Mouse (Mus musculus) small intestine, adult 2 months (tissue): ENCODE results near the gene Pglyrp4. TPM values are rescaled to one million over a fixed set of nuclear protein-coding genes. Genes with fewer than 3 reads are reported as not detected.

Experiments used
- H3K27ac ChIP-seq: fragments of 200-500 bp; 2 replicates; pipeline ENCODE4 v1.5.1; 2012; ENCODE audit warnings: low read depth, low read length, control low read depth, inconsistent platforms; ENCODE audit not compliant: insufficient read depth
- H3K27me3 ChIP-seq: fragments of 200-500 bp; 2 replicates; pipeline ENCODE4 v1.6.1; 2012; ENCODE audit warnings: mild to moderate bottlenecking, moderate library complexity, low read length, inconsistent platforms; ENCODE audit not compliant: control insufficient read depth, insufficient read depth
- H3K36me3 ChIP-seq: fragments of 200-500 bp; 2 replicates; pipeline ENCODE4 v1.6.1; 2012; ENCODE audit warnings: mild to moderate bottlenecking, low read length, control low read depth, inconsistent platforms; ENCODE audit not compliant: control insufficient read depth, insufficient read depth
- H3K4me1 ChIP-seq: fragments of 200-500 bp; 2 replicates; pipeline ENCODE4 v1.6.1; 2012; ENCODE audit warnings: low read length, inconsistent platforms, mixed read lengths; ENCODE audit not compliant: control insufficient read depth, insufficient read depth, insufficient read length
- H3K4me3 ChIP-seq: fragments of 200-500 bp; 2 replicates; pipeline ENCODE4 v1.5.1; 2012; ENCODE audit warnings: low read depth, mild to moderate bottlenecking, control low read depth, inconsistent platforms, low read length, moderate library complexity
- CTCF ChIP-seq: fragments of 200-500 bp; IDR thresholded peaks from 2 replicates; pipeline ENCODE4 v1.5.1; 2012; ENCODE audit warnings: low read depth, mild to moderate bottlenecking, control low read depth, inconsistent platforms, low read length, moderate library complexity, mixed read lengths; ENCODE audit not compliant: insufficient replicate concordance, insufficient read length; ENCODE audit errors: extremely low read depth
- POLR2A ChIP-seq: fragments of 200-500 bp; IDR thresholded peaks from 2 replicates; pipeline ENCODE4 v1.6.1; 2012; ENCODE audit warnings: low read depth, mild to moderate bottlenecking, control low read depth, inconsistent platforms, low read length, moderate library complexity
- WGBS: fragments of 180-500 bp; shearing (Covaris S2); methylation state at CpG from one replicate; pipeline ENCODE4 v1.1.7; 2018; 5-methylcytosine and 5-hydroxymethylcytosine counted together
- polyA plus RNA-seq: library from polyadenylated mRNA; depleted of rRNA; stranded (reverse); fragments of >200 nt; gene quantifications from 2 replicates; pipeline ENCODE4 v1.2.3, GENCODE M21; 2012; rRNA removed

Gene Pglyrp4
- not detected in 2 replicates for polyA plus RNA-seq

- Histone ChIP-seq H3K27ac (no peak within 1 kb of the TSS), H3K36me3 (no peaks in the 10 kb centered on the region), H3K27me3 (no peaks in the 10 kb centered on the region; the same call in 1 of the 2 replicates), H3K4me3 (no peak within 1 kb of the TSS), H3K4me1 (no peaks in the 10 kb centered on the region)
- 80% methylated on average over 3 of the region's 3 CpGs for WGBS
- TF ChIP-seq POLR2A (no peak), CTCF (no peak)
Observed at GRCm38 (mm10) chr3:90726606-90727005, at the start of gene Pglyrp4. Gene Pglyrp4 (plus strand): TSS chr3:90726906.

DNA sequence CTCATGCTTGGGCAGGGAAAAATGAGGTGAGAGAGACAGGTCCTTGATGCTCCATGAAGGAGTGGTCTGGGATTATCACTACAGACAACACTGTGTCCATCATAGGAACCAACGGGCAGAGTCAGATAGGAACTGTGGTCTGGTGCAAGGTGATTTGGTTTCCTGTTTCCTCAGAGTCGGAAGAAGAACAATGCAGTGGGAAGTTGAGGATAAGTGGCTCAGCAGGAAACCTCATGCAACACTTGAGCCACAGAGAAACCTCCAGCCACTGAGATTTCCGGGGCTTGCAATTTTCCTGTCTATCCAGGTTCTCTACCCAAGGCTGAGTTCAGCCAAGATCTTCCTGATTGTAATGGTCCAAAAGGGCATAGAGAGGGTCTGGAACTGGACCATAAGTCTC lies 48.0 kb upstream of the Pglyrp4 start:
- H3K4me3 ChIP-seq = no peak overlapping the region
- WGBS = 34% methylated on average over 3 of the region's 3 CpGs
- H3K27me3 ChIP-seq = no peaks in the 10 kb centered on the region
- no peak overlapping the region for H3K27ac ChIP-seq
- no peaks in the 10 kb centered on the region for H3K4me1 ChIP-seq
- TF ChIP-seq POLR2A = no peak
- no peak for TF ChIP-seq CTCF
- no peaks in the 10 kb centered on the region for H3K36me3 ChIP-seq

- TF ChIP-seq CTCF = no peak
- TF ChIP-seq POLR2A = no peak
- Histone ChIP-seq H3K4me3 (no peak overlapping the region), H3K36me3 (no peaks in the 10 kb centered on the region), H3K4me1 (no peaks in the 10 kb centered on the region), H3K27me3 (no peaks in the 10 kb centered on the region), H3K27ac (no peak overlapping the region)
- WGBS = 88% methylated on average over 3 of the region's 3 CpGs
Observed at GRCm38 (mm10) chr3:90683929-90684328, 42.8 kb upstream of the Pglyrp4 start.

DNA sequence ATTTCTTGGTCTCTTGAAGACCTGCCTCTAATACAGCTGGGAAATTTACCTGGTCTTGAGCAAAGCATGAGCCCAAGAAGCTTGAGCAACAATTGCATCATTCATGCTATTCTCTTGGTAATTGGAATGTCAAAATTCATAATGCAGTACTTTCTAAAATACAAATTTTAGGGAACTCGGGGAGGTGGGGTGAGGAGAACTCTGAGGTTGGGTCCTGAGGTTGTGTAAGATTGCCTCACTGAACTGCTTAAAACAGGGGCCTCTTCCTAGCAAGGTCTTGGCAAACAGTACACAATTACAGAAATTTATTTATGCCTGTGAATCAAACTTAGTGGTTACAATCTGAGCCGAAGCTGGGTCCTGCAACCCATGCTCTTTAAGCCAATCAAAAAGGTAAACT lies 39.9 kb upstream of the Pglyrp4 start:
- H3K4me1 ChIP-seq = no peaks in the 10 kb centered on the region
- no peak overlapping the region for H3K4me3 ChIP-seq
- H3K36me3 ChIP-seq = no peaks in the 10 kb centered on the region
- no peaks in the 10 kb centered on the region for H3K27me3 ChIP-seq
- TF ChIP-seq CTCF (no peak), POLR2A (no peak)
- H3K27ac ChIP-seq = no peak overlapping the region
- 69% methylated on average over 2 of the region's 2 CpGs for WGBS

DNA sequence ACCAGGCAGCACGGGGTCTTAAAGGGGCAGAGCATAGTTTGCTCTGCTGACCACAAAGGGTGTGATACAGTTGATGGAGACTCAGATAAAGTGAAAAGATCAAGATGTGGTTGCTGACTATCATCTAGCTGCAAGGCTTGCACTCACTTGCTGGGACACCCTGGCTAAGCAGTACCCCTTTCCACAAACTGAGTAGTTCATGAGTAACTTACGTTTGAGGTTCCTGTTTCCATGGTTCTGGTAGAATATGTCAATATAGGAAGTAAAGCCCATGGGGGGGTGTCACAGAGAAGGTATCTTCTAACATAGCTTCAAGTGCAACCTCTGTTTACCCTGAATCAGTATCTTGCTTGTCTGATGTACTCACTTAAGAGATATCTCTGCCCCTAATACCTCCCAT lies 33.2 kb upstream of the Pglyrp4 start:
- no peaks in the 10 kb centered on the region for H3K27me3 ChIP-seq
- 73% methylated on average over 2 of the region's 2 CpGs for WGBS
- TF ChIP-seq CTCF (no peak), POLR2A (no peak)
- no peak overlapping the region for H3K4me3 ChIP-seq
- H3K4me1 ChIP-seq = no peaks in the 10 kb centered on the region
- H3K27ac ChIP-seq = no peak overlapping the region
- H3K36me3 ChIP-seq = no peaks in the 10 kb centered on the region

DNA sequence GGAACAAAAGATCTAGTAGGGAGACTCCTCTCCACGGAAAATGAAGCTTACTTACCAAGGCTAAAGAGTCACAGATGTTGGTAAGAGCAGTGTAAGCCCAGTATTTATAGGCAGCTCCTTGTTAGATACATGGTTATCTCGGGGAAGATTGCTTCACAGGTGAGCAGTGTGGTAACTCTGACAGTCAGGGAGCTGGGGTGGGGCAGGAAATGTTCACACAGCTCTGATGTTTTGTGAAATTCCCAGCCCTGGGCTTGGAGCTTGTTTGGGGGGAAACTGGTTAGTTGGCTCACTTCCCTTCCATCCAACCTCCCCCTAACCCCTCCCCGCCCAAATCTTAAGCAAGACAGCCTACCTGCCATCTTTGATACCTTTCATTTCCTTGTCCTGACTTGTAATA lies 31.1 kb upstream of the Pglyrp4 start, which contains the start of gene S100a9:
S100a9 (minus strand) TSS at position 109 of the 400 bp plus-strand sequence.
- no peaks in the 10 kb centered on the region for H3K36me3 ChIP-seq
- H3K4me1 ChIP-seq = no peaks in the 10 kb centered on the region
- no peak within 1 kb of the TSS for H3K4me3 ChIP-seq
- no peak within 1 kb of the TSS for H3K27ac ChIP-seq
- no peak for TF ChIP-seq POLR2A
- no peak for TF ChIP-seq CTCF
- WGBS = 49% methylated on average over 3 of the region's 3 CpGs
- H3K27me3 ChIP-seq = no peaks in the 10 kb centered on the region

DNA sequence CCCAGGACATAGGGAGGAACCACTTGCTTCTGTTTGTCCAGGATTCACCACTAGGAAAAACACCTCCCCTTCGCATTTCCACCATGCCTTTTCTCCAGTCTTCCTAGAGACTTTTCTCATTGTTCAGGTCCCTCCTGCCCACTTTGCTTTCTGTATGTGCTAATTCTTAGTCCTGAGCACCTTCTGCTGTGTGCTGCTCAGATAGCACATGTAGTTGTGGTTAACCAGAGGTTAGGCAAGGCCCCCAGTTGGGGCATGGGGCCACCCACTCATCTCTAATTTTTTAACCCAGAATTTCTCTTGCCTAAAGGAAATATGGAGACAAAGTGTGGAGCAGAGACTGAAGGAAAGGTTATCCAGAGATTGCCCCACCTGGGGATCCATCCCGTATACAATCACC lies 24.5 kb upstream of the Pglyrp4 start:
- H3K27ac ChIP-seq = no peak overlapping the region
- no peaks in the 10 kb centered on the region for H3K4me1 ChIP-seq
- WGBS = 73% methylated on average over 2 of the region's 2 CpGs
- TF ChIP-seq POLR2A = no peak
- TF ChIP-seq CTCF = no peak
- no peaks in the 10 kb centered on the region; the same call in 1 of the 2 replicates for H3K27me3 ChIP-seq
- no peak overlapping the region for H3K4me3 ChIP-seq
- H3K36me3 ChIP-seq = no peaks in the 10 kb centered on the region
